Mouse (Mus musculus): ENCODE data around the gene Akap2. TPM values are rescaled to one million over a fixed set of nuclear protein-coding genes. Genes with fewer than 3 reads are reported as not detected.
A peak's percentile ranks its signal among the peaks of the same experiment; 100 is the strongest.

The Akap2 gene
- polyA plus RNA-seq, 1 experiment from 2014 or later = 9.6 TPM

DNA sequence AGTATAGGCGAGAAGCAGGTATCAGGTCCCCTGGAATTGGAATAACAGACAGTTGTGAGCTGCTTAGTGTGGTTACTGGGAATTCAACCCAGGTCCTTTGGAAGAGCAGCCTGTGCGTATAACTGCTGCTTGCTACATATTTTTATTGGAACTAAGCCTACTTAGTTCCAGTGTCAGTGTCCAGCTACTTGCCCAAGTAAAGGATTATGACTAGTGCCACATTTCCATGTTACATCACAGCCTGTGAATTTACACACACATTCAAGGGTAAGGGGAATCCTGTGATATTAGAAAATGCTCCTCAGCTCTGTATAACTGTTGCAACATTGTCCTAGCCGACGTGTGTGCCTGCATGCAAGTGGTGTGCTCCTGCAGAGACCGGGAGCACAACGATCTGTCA, 219.8 kb downstream of the Akap2 start:
- Histone ChIP-seq H3K4me1 (replicated peaks; ENCODE audit: control insufficient read depth, insufficient read depth, low read length) (no peaks in the 10 kb centered on the region), H3K4me2 (replicated peaks; ENCODE audit: low read depth) (no peak overlapping the region), H3K4me3 (ENCODE audit: low read depth, low read length) (no peak overlapping the region), H3K9ac (ENCODE audit: low read depth, low read length) (no peak overlapping the region), H3K36me3 (ENCODE audit: control insufficient read depth, insufficient read depth) (no peaks in the 10 kb centered on the region), H3K27ac (ENCODE audit: low read depth, low read length) (no peak overlapping the region), H3K9me3 (ENCODE audit: control insufficient read depth) (no peaks in the 10 kb centered on the region), H3K27me3 (replicated peaks; ENCODE audit: control insufficient read depth, insufficient read depth, low read length) (no peaks in the 10 kb centered on the region)
- no peak for ATAC-seq
- no peak for TF ChIP-seq CTCF (IDR thresholded peaks at IDR 0.05; ENCODE audit: low read depth)
- 87% methylated on average over 6 of the region's 6 CpGs for WGBS

DNA sequence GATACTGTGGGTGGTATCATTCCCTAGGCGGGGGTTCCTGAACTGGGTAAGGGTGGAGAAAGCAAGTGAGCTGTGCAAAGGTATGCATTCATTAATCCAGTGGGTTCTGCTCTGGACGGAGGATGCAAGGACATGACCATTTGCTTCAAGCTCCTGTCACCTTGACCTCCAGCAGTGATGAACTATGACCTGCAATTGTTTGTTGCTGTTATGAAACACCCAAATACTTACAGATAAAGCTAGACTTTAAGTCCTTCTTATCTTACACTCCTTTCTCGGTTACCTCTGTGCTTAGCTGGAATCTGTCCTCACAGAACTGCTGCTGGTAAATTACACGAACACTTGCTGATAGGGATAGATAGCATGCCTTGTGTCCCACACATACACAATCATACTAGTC, 223.2 kb downstream of the Akap2 start:
- WGBS = 53% methylated on average over 4 of the region's 4 CpGs
- H3K4me2 ChIP-seq (replicated peaks; ENCODE audit: low read depth) = no peak overlapping the region
- H3K4me1 ChIP-seq (replicated peaks; ENCODE audit: control insufficient read depth, insufficient read depth, low read length) = no peaks in the 10 kb centered on the region
- H3K9me3 ChIP-seq (ENCODE audit: control insufficient read depth) = no peaks in the 10 kb centered on the region
- no peak for TF ChIP-seq CTCF (IDR thresholded peaks at IDR 0.05; ENCODE audit: low read depth)
- H3K27me3 ChIP-seq (replicated peaks; ENCODE audit: control insufficient read depth, insufficient read depth, low read length) = no peaks in the 10 kb centered on the region
- H3K4me3 ChIP-seq (ENCODE audit: low read depth, low read length) = no peak overlapping the region
- ATAC-seq = 0 out of 2 replicates have a peak, but pooled peaks have one; percentile 20
- H3K9ac ChIP-seq (ENCODE audit: low read depth, low read length) = no peak overlapping the region
- H3K27ac ChIP-seq (ENCODE audit: low read depth, low read length) = no peak overlapping the region
- peaks cover 19% of the 10 kb centered on the region for H3K36me3 ChIP-seq (ENCODE audit: control insufficient read depth, insufficient read depth)

DNA sequence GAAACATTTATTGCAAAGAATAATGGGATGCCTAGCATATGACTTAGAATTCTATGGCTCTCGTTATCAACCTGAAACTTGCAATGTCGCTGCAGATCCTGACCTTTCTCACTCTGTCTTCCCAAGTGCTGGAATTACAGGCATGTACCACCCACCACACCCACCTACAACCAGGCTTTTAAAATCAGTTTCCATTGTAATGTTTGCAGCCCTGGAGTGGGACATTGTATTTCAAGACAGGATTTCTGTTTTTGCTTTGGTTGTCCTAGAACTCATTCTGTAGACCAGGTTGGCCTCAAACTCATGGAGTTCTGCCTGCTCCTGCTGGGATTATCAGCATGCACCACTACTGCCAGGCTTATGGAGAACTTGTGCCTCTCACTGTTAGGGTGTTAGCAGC, 225.4 kb downstream of the Akap2 start:
- peaks cover 30% of the 10 kb centered on the region for H3K36me3 ChIP-seq (ENCODE audit: control insufficient read depth, insufficient read depth)
- H3K4me2 ChIP-seq (replicated peaks; ENCODE audit: low read depth) = no peak overlapping the region
- H3K4me1 ChIP-seq (replicated peaks; ENCODE audit: control insufficient read depth, insufficient read depth, low read length) = peaks cover 8% of the 10 kb centered on the region
- H3K27ac ChIP-seq (ENCODE audit: low read depth, low read length) = no peak overlapping the region
- no peak for TF ChIP-seq CTCF (IDR thresholded peaks at IDR 0.05; ENCODE audit: low read depth)
- H3K9ac ChIP-seq (ENCODE audit: low read depth, low read length) = no peak overlapping the region
- no peak for ATAC-seq
- no peaks in the 10 kb centered on the region for H3K27me3 ChIP-seq (replicated peaks; ENCODE audit: control insufficient read depth, insufficient read depth, low read length)
- H3K4me3 ChIP-seq (ENCODE audit: low read depth, low read length) = no peak overlapping the region
- WGBS = 73% methylated on average over 2 of the region's 2 CpGs
- H3K9me3 ChIP-seq (ENCODE audit: control insufficient read depth) = no peaks in the 10 kb centered on the region

Other genes with a start within 250 kb of the Akap2 start
- 8.5 and 8.6 TPM in 2 replicates for gene Pakap, start 149.5 kb upstream of the Akap2 start, polyA plus RNA-seq (2015; fragmentation: Nextera tagmentation; extraction: Ambion mirVana)
- gene D630039A03Rik, start 198.6 kb downstream of the Akap2 start, polyA plus RNA-seq (2015; fragmentation: Nextera tagmentation; extraction: Ambion mirVana) = 6.6 and 7.0 TPM in 2 replicates
- gene Txn1, start 238.8 kb downstream of the Akap2 start, polyA plus RNA-seq (2015; fragmentation: Nextera tagmentation; extraction: Ambion mirVana) = 702 and 713 TPM in 2 replicates